8 mouse cellular contexts compared by ENCODE assay signal in the genomic region with DNA sequence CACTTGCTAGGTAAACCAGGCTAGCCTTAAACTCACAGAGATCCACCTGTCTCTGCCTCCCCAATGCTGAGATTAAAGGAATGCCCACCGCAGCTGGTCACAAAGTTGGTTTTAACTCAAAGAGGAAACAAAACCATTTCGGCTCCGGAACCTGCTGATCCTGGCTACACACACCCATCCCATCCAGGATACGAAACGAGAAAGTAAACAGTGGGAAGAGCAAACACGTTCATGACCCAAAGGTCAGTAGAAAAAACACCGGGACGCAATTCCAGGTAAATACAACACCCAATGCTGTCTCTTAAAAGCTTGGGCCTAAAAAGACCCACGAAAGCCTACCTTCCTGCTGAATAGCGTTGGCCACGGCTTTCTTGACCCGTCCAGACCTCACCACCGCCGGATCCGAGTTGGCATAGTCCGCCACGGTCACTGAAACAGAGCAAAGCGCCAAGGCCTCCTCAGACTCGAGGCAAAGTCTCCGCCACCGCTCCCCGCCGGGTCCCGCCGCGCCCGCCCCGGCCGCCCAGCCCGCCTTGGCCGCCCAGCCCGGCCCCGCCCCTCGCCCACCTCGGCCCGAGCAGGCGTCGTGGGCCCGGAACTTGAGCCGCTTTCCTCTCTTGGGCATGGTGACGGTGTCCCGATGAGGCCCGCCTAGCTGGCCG. TPM values are rescaled to one million over a fixed set of nuclear protein-coding genes. Genes with fewer than 3 reads are reported as not detected.
DNase-seq lines count a peak whose midpoint lies in the region; ATAC-seq and TF ChIP-seq lines count a peak whose summit lies in the region.

No protein-coding gene starts in this region.

- peak overlapping the region; percentile 92 for H3K9ac ChIP-seq in hindbrain, embryonic 11.5 days (ENCODE audit: low read depth, low read length)

- DNase-seq in left cerebral cortex, adult 2 months (ENCODE audit: extremely low spot score in 1 of 2, low spot score in 2 of 2): no peak
- DNase-seq in left cerebral cortex, adult 18-20 months (ENCODE audit: low spot score in 2 of 2): no peak
- peak; percentile 11 for DNase-seq in brain, adult 2 months (ENCODE audit: low read depth, low spot score)
- no peak for DNase-seq in hindbrain, embryonic 11.5 days (ENCODE audit: low spot score)
- no peak for DNase-seq in yolk sac, embryonic 10.5 days (ENCODE audit: low spot score)
- no peak for DNase-seq in adrenal gland, adult 2 months
- DNase-seq in right cerebral cortex, postnatal 25 days: no peak

- 2% methylated on average over 22 of the region's 44 CpGs for WGBS in hindbrain, embryonic 11.5 days
- under 1% methylated on average over 36 of the region's 44 CpGs for WGBS in macrophage (ENCODE audit: missing documents)

- peaks cover 48% of the 10 kb centered on the region for H3K79me2 ChIP-seq in macrophage (ENCODE audit: inconsistent target)

- peak; percentile 90 for ATAC-seq in hindbrain, embryonic 11.5 days (ENCODE audit: low FRiP score)

- peak overlapping the region; percentile 85 for H3K4me3 ChIP-seq in left cerebral cortex, adult 2 months
- H3K4me3 ChIP-seq in hindbrain, embryonic 11.5 days (ENCODE audit: low read depth, low read length): peak overlapping the region; percentile 86
- H3K4me3 ChIP-seq in macrophage (ENCODE audit: inconsistent target): peak overlapping the region; percentile 98

- H3K9me3 ChIP-seq in hindbrain, embryonic 11.5 days (ENCODE audit: control insufficient read depth, low read length): no peaks in the 10 kb centered on the region

- H3K4me2 ChIP-seq in hindbrain, embryonic 11.5 days (replicated peaks; ENCODE audit: low read depth, low read length): peak overlapping the region; percentile 74

- H3K27me3 ChIP-seq in hindbrain, embryonic 11.5 days (ENCODE audit: control insufficient read depth, insufficient read depth, low read length): no peaks in the 10 kb centered on the region

- intact Hi-C loops in left cerebral cortex, adult 2 months (cut with DNase I): no loop called here

- no peaks in the 10 kb centered on the region for H3K4me1 ChIP-seq in hindbrain, embryonic 11.5 days (replicated peaks; ENCODE audit: control insufficient read depth, insufficient read depth, low read length)

- no peak for TF ChIP-seq CTCF in left cerebral cortex, adult 2 months (IDR thresholded peaks at IDR 0.05)

- peak overlapping the region; percentile 91 for H3K27ac ChIP-seq in left cerebral cortex, adult 2 months
- H3K27ac ChIP-seq in hindbrain, embryonic 11.5 days (ENCODE audit: low read depth, low read length): peak overlapping the region; percentile 73
- H3K27ac ChIP-seq in macrophage: peak overlapping the region; percentile 67

- H3K36me3 ChIP-seq in hindbrain, embryonic 11.5 days (ENCODE audit: control insufficient read depth, insufficient read depth, low read length): peaks cover 4% of the 10 kb centered on the region; the same call in 1 of the 2 replicates
- peaks cover 30% of the 10 kb centered on the region; the same call in 1 of the 2 replicates for H3K36me3 ChIP-seq in macrophage (ENCODE audit: inconsistent target)

RNA-seq across cellular contexts. Expression of a gene that starts 0.5 kb away (rescaled TPM):
- 10 to 100 TPM; 57.2 to 70.8 TPM for total RNA-seq in left cerebral cortex, adult 2 months (2021)
- 10 to 100 TPM; 65.6 to 69.1 TPM for total RNA-seq in left cerebral cortex, adult 18-20 months (2021)
- 126 and 128 TPM in 2 replicates for polyA plus RNA-seq in hindbrain, embryonic 11.5 days (2014; fragmentation: Nextera tagmentation; extraction: Ambion mirVana)
- 100 to 1,000 TPM in 6 of 26 experiments, 10 to 100 TPM in 20; 52.3 to 127 (median 89.5) TPM for total RNA-seq in macrophage (2018; cell fraction: chromatin; rRNA removed)
- 10 to 100 TPM; 26.1 to 43.5 (median 32.5) TPM for total RNA-seq in macrophage (2018; cell fraction: cytosol; rRNA removed)
- total RNA-seq in macrophage (2018; cell fraction: nucleus; rRNA removed): 100 to 1,000 TPM in 2 of 26 experiments, 10 to 100 TPM in 24; 39.2 to 139 (median 63.6) TPM
- polyA plus RNA-seq in macrophage (2018): 31.9 to 35.6 TPM (median 34.8 TPM) in 3 replicates
- 10 to 100 TPM; 50.0 to 55.4 TPM for total RNA-seq in adrenal gland, adult 2 months (2021)
- polyA plus RNA-seq in adrenal gland, adult 2 months (2012; rRNA removed): 37.4 and 40.7 TPM in 2 replicates

RNA-seq across cellular contexts. Expression of a gene that starts 24.4 kb away (rescaled TPM):
- total RNA-seq in left cerebral cortex, adult 2 months (2021): not detected
- not detected for total RNA-seq in left cerebral cortex, adult 18-20 months (2021)
- not detected in 2 replicates for polyA plus RNA-seq in hindbrain, embryonic 11.5 days (2014; fragmentation: Nextera tagmentation; extraction: Ambion mirVana)
- not detected for total RNA-seq in macrophage (2018; cell fraction: chromatin; rRNA removed)
- not detected for total RNA-seq in macrophage (2018; cell fraction: cytosol; rRNA removed)
- total RNA-seq in macrophage (2018; cell fraction: nucleus; rRNA removed): not detected
- polyA plus RNA-seq in macrophage (2018): not detected in 3 replicates
- total RNA-seq in adrenal gland, adult 2 months (2021): not detected
- not detected in 2 replicates for polyA plus RNA-seq in adrenal gland, adult 2 months (2012; rRNA removed)

RNA-seq across cellular contexts. Expression of a gene that starts 28.6 kb away (rescaled TPM):
- 10 to 100 TPM; 50.7 to 50.8 TPM for total RNA-seq in left cerebral cortex, adult 2 months (2021)
- 10 to 100 TPM; 44.2 to 45.4 TPM for total RNA-seq in left cerebral cortex, adult 18-20 months (2021)
- 1.9 and 2.1 TPM in 2 replicates for polyA plus RNA-seq in hindbrain, embryonic 11.5 days (2014; fragmentation: Nextera tagmentation; extraction: Ambion mirVana)
- total RNA-seq in macrophage (2018; cell fraction: chromatin; rRNA removed): 10 to 100 TPM in 2 of 26 experiments, 1 to 10 TPM in 16, under 1 TPM in 8; 0.34 to 13.0 (median 2.4) TPM
- 10 to 100 TPM in 1 of 26 experiments, 1 to 10 TPM in 25; 2.0 to 10.7 (median 6.6) TPM for total RNA-seq in macrophage (2018; cell fraction: cytosol; rRNA removed)
- total RNA-seq in macrophage (2018; cell fraction: nucleus; rRNA removed): 10 to 100 TPM in 3 of 26 experiments, 1 to 10 TPM in 22, under 1 TPM in 1; 0.92 to 12.3 (median 3.6) TPM
- 5.1 to 8.5 TPM (median 6.0 TPM) in 3 replicates for polyA plus RNA-seq in macrophage (2018)
- 1 to 10 TPM in 1 of 2 experiments, under 1 TPM in 1; 0.86 to 1.5 TPM for total RNA-seq in adrenal gland, adult 2 months (2021)
- 6.8 and 8.0 TPM in 2 replicates for polyA plus RNA-seq in adrenal gland, adult 2 months (2012; rRNA removed)

RNA-seq across cellular contexts. Expression of a gene that starts 44.0 kb away (rescaled TPM):
- total RNA-seq in left cerebral cortex, adult 2 months (2021): 10 to 100 TPM; 20.3 to 23.3 TPM
- total RNA-seq in left cerebral cortex, adult 18-20 months (2021): 10 to 100 TPM; 22.4 to 30.3 TPM
- polyA plus RNA-seq in hindbrain, embryonic 11.5 days (2014; fragmentation: Nextera tagmentation; extraction: Ambion mirVana): 26.1 and 26.7 TPM in 2 replicates
- total RNA-seq in macrophage (2018; cell fraction: chromatin; rRNA removed): 100 to 1,000 TPM in 11 of 26 experiments, 10 to 100 TPM in 15; 21.2 to 150 (median 89.4) TPM
- 10 to 100 TPM; 55.7 to 95.3 (median 82.4) TPM for total RNA-seq in macrophage (2018; cell fraction: cytosol; rRNA removed)
- 100 to 1,000 TPM in 19 of 26 experiments, 10 to 100 TPM in 7; 47.0 to 168 (median 121) TPM for total RNA-seq in macrophage (2018; cell fraction: nucleus; rRNA removed)
- 67.3 to 81.1 TPM (median 76.8 TPM) in 3 replicates for polyA plus RNA-seq in macrophage (2018)
- 10 to 100 TPM; 34.2 to 82.9 TPM for total RNA-seq in adrenal gland, adult 2 months (2021)
- 81.8 and 85.3 TPM in 2 replicates for polyA plus RNA-seq in adrenal gland, adult 2 months (2012; rRNA removed)

RNA-seq across cellular contexts. Expression of a gene that starts 53.9 kb away (rescaled TPM):
- total RNA-seq in left cerebral cortex, adult 2 months (2021): 10 to 100 TPM; 55.9 to 58.2 TPM
- 10 to 100 TPM; 59.3 to 61.4 TPM for total RNA-seq in left cerebral cortex, adult 18-20 months (2021)
- 77.7 and 81.7 TPM in 2 replicates for polyA plus RNA-seq in hindbrain, embryonic 11.5 days (2014; fragmentation: Nextera tagmentation; extraction: Ambion mirVana)
- 100 to 1,000 TPM in 3 of 26 experiments, 10 to 100 TPM in 23; 19.2 to 137 (median 65.9) TPM for total RNA-seq in macrophage (2018; cell fraction: chromatin; rRNA removed)
- total RNA-seq in macrophage (2018; cell fraction: cytosol; rRNA removed): 100 to 1,000 TPM; 104 to 247 (median 147) TPM
- 100 to 1,000 TPM in 6 of 26 experiments, 10 to 100 TPM in 20; 27.2 to 160 (median 75.3) TPM for total RNA-seq in macrophage (2018; cell fraction: nucleus; rRNA removed)
- 121 to 204 TPM (median 153 TPM) in 3 replicates for polyA plus RNA-seq in macrophage (2018)
- total RNA-seq in adrenal gland, adult 2 months (2021): 100 to 1,000 TPM; 123 to 129 TPM
- 328 and 482 TPM in 2 replicates for polyA plus RNA-seq in adrenal gland, adult 2 months (2012; rRNA removed)

Comparison
In these comparisons a context has a peak if more than half of its experiments do, and no peak if none do; other contexts are left out.
1. RNA of a gene that starts 28.6 kb away (total RNA-seq): 50.7 to 50.8 TPM in left cerebral cortex, adult 2 months and 44.2 to 45.4 TPM in left cerebral cortex, adult 18-20 months; 0.86 to 1.5 TPM in adrenal gland, adult 2 months; every median in the first group is over 10 times any median in the second.
2. Peak in every context shown above with its lines, with median percentiles within 50 percentile points of each other: H3K27ac ChIP-seq and H3K4me3 ChIP-seq.